Mouse (Mus musculus): ENCODE results near the gene Gm1604a. TPM values are rescaled to one million over a fixed set of nuclear protein-coding genes. Genes with fewer than 3 reads are reported as not detected.
"Not testable (repeated sequence)": the region's sequence is repeated elsewhere in the genome, so short reads cannot be mapped to it uniquely, and the experiment has no call there.

Gm1604a gene
- polyA plus RNA-seq, 1 experiment from 2014 or later = 0.41 TPM

GRCm38 (mm10) chr17:7075519-7075918, 50.2 kb downstream of the Gm1604a start:
- not testable (repeated sequence) for H3K27ac ChIP-seq (replicated peaks); H3K4me1 ChIP-seq; H3K9ac ChIP-seq (replicated peaks); H3K27me3 ChIP-seq (replicated peaks); H3K4me2 ChIP-seq; ATAC-seq (ENCODE audit: low FRiP score); H3K4me3 ChIP-seq (replicated peaks); H3K9me3 ChIP-seq (replicated peaks); H3K36me3 ChIP-seq
- WGBS = 87% methylated on average over 5 of the region's 6 CpGs

- H3K9ac ChIP-seq (replicated peaks) = not testable (repeated sequence)
- WGBS = 0% methylated on average over 1 of the region's 4 CpGs
Observed at GRCm38 (mm10) chr17:7079558-7079957, 54.2 kb downstream of the Gm1604a start.

GRCm38 (mm10) chr17:7084523-7084922, 59.2 kb downstream of the Gm1604a start:
- H3K27ac ChIP-seq (replicated peaks); H3K4me2 ChIP-seq; H3K36me3 ChIP-seq; H3K9me3 ChIP-seq (replicated peaks); H3K4me1 ChIP-seq; ATAC-seq (ENCODE audit: low FRiP score); H3K4me3 ChIP-seq (replicated peaks); H3K27me3 ChIP-seq (replicated peaks); H3K9ac ChIP-seq (replicated peaks): not testable (repeated sequence)
- WGBS = no CpG with 5 or more reads among the region's 5 CpGs

More at GRCm38 (mm10) chr17:7079558-7079957, 54.2 kb downstream of the Gm1604a start:
- H3K27ac ChIP-seq (replicated peaks); ATAC-seq (ENCODE audit: low FRiP score); H3K36me3 ChIP-seq; H3K9me3 ChIP-seq (replicated peaks); H3K4me2 ChIP-seq; H3K4me3 ChIP-seq (replicated peaks); H3K27me3 ChIP-seq (replicated peaks); H3K4me1 ChIP-seq: not testable (repeated sequence)

DNA sequence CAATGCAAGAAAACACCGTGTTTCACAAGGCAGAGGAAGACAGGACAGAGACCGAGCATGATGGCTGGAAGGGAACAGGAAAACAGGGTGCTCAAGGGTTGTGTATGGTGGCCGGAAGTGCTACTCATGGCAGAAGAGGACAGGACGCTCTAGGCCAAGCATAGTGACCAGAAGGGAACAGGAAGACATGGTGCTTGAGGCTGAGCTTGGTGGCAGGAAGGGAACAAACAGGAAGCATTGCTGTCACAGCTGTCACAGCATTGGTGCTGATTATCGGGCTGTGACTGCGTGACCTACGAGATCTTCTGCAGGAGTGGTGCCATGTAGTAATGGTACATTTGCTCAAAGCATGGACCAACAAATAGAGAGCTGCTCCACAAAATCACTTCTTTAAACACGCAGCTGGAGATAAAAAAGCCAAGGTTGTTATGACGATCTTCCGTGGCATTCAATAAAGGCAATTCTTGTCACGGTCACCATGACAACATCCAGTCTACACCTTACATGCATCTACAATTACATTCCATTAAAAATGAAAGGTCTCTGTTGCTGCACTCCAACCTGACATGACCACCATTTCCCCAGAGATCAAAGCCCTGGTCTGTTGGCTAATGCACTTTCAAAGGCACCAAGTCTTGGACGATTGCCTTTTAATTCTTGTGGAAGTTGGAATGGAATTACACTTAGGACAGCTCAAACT, 60.3 kb downstream of the Gm1604a start:
- ATAC-seq (ENCODE audit: low FRiP score); H3K9me3 ChIP-seq (replicated peaks); H3K4me1 ChIP-seq; H3K27ac ChIP-seq (replicated peaks); H3K4me3 ChIP-seq (replicated peaks); H3K4me2 ChIP-seq; H3K27me3 ChIP-seq (replicated peaks); H3K36me3 ChIP-seq; H3K9ac ChIP-seq (replicated peaks): not testable (repeated sequence)
- WGBS = no CpG with 5 or more reads among the region's 12 CpGs

GRCm38 (mm10) chr17:7086836-7087235, 61.5 kb downstream of the Gm1604a start:
- not testable (repeated sequence) for ATAC-seq (ENCODE audit: low FRiP score); H3K4me2 ChIP-seq; H3K4me1 ChIP-seq; H3K27me3 ChIP-seq (replicated peaks); H3K36me3 ChIP-seq; H3K9ac ChIP-seq (replicated peaks); H3K27ac ChIP-seq (replicated peaks); H3K4me3 ChIP-seq (replicated peaks); H3K9me3 ChIP-seq (replicated peaks)
- 79% methylated on average over 6 of the region's 8 CpGs for WGBS

DNA sequence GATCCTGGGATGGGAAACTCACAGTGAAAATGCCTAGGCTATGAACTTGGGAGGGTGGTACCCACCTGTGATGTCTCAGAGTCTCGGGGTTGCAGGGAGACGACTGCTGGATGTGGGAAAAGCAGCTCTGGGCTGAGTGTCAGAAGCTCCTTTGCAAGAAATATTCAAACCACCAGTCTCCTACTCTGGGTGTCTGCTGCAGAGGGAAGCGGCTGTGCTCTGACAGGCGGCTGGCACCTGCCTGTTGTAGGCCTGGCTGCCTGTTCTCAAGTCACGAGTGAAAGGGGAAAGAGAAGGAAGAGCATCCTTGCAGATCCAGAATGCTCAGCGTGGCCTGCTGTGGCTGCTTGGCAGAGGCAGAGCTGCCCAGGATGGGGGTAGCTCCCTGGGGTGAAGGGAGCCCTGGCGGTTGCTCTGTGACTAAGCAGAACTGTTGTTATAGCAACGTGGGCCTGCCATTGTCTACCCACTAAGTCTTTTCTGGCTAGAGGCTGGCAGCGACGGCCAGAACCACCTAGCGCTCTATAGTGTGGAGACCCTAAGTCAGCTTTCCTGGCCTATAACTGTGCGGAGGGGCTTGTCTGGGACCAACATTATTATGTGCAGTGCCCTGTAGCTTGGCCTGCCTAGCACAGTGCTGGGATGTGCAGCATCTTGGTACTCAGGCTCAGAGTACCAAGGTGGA, 72.6 kb downstream of the Gm1604a start:
- H3K9ac ChIP-seq (replicated peaks); H3K4me2 ChIP-seq; H3K9me3 ChIP-seq (replicated peaks); H3K27ac ChIP-seq (replicated peaks); H3K4me1 ChIP-seq; H3K36me3 ChIP-seq; H3K27me3 ChIP-seq (replicated peaks); H3K4me3 ChIP-seq (replicated peaks): not testable (repeated sequence)
- WGBS = no CpG with 5 or more reads among the region's 12 CpGs
- peak; percentile 83 for ATAC-seq (ENCODE audit: low FRiP score)

GRCm38 (mm10) chr17:7099096-7099495, 73.7 kb downstream of the Gm1604a start:
- H3K27me3 ChIP-seq (replicated peaks); H3K4me3 ChIP-seq (replicated peaks); H3K4me2 ChIP-seq; H3K27ac ChIP-seq (replicated peaks); H3K9me3 ChIP-seq (replicated peaks); H3K4me1 ChIP-seq; H3K9ac ChIP-seq (replicated peaks); H3K36me3 ChIP-seq; ATAC-seq (ENCODE audit: low FRiP score): not testable (repeated sequence)
- 69% methylated on average over 6 of the region's 10 CpGs for WGBS

- ATAC-seq (ENCODE audit: low FRiP score); H3K27ac ChIP-seq (replicated peaks); H3K4me1 ChIP-seq; H3K4me2 ChIP-seq; H3K9me3 ChIP-seq (replicated peaks); H3K27me3 ChIP-seq (replicated peaks); H3K4me3 ChIP-seq (replicated peaks); H3K36me3 ChIP-seq; H3K9ac ChIP-seq (replicated peaks): not testable (repeated sequence)
- no CpG with 5 or more reads among the region's 7 CpGs for WGBS
Observed at GRCm38 (mm10) chr17:7102945-7103344, 77.6 kb downstream of the Gm1604a start.

GRCm38 (mm10) chr17:7111658-7112057, 86.3 kb downstream of the Gm1604a start:
- H3K27ac ChIP-seq (replicated peaks); H3K9ac ChIP-seq (replicated peaks); H3K36me3 ChIP-seq; H3K27me3 ChIP-seq (replicated peaks); ATAC-seq (ENCODE audit: low FRiP score); H3K4me3 ChIP-seq (replicated peaks); H3K9me3 ChIP-seq (replicated peaks); H3K4me1 ChIP-seq; H3K4me2 ChIP-seq: not testable (repeated sequence)
- WGBS = 87% methylated on average over 4 of the region's 4 CpGs

DNA sequence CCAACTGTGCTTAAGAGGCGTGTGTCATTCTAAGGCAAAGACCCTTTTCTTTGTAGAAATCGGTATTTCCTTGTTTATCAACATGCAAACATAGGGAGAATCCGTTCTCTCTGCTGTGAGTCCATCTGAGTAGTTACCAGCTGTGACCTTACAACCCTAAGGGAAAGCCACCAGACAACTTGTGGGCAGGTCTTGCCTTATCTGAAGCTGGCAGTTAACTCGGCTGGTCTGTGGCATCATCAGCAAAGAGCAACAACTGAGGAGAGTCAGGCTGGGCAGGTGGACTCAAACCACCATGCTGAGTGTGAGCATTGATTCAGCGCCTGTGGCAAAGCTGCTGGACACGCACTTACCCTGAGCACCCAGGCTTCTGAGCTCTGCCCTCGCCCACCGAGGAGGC, 90.9 kb downstream of the Gm1604a start:
- H3K4me2 ChIP-seq; H3K9ac ChIP-seq (replicated peaks); H3K27ac ChIP-seq (replicated peaks); H3K27me3 ChIP-seq (replicated peaks); H3K4me1 ChIP-seq; ATAC-seq (ENCODE audit: low FRiP score); H3K36me3 ChIP-seq; H3K9me3 ChIP-seq (replicated peaks); H3K4me3 ChIP-seq (replicated peaks): not testable (repeated sequence)
- 83% methylated on average over 6 of the region's 8 CpGs for WGBS

DNA sequence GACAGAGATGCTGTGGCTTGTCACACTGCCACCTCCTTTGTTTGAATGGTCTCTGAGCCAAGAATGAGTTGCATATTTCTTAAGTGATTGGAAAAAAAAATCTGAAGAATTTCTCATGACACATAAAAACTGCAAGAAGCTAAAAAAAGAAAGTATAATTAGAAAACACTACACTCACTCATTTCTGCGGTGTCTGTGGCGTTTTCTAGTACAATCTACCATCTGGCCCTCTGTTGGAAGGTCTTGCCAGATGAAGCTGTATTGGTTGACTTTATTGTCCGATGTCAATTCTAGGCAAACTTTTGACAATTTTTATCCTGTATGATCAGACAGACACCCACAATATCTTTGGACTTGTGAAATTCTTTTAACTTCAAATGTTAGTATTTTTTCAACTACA, 95.5 kb downstream of the Gm1604a start:
- WGBS = 88% methylated on average over 3 of the region's 3 CpGs
- not testable (repeated sequence) for H3K4me2 ChIP-seq; H3K4me3 ChIP-seq (replicated peaks); H3K9ac ChIP-seq (replicated peaks); H3K36me3 ChIP-seq; H3K27ac ChIP-seq (replicated peaks); ATAC-seq (ENCODE audit: low FRiP score); H3K4me1 ChIP-seq; H3K9me3 ChIP-seq (replicated peaks); H3K27me3 ChIP-seq (replicated peaks)

DNA sequence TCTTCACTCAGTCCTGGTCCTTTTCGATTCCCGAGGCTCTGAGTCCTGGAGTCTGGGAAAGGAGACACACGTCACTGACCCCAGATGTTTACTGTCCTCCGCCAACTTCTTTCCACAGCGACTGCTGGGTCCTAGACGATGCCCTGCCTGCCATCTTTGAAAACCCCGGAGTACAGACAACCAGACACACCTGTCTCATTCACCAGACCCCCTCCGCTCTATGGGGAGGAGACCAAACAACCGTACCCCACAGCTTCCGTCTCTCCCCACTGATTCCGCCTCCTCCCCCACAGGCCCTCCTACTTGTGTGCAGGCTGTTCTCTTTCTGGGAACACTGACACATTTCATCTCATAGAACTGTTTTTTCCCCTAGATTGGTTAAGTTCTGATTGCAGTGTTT, 97.2 kb downstream of the Gm1604a start:
- 89% methylated on average over 11 of the region's 11 CpGs for WGBS
- ATAC-seq (ENCODE audit: low FRiP score) = not testable (repeated sequence)

More for the DNA sequence above, 97.2 kb downstream of the Gm1604a start:
- H3K9me3 ChIP-seq (replicated peaks); H3K4me2 ChIP-seq; H3K36me3 ChIP-seq; H3K4me1 ChIP-seq; H3K4me3 ChIP-seq (replicated peaks); H3K9ac ChIP-seq (replicated peaks); H3K27ac ChIP-seq (replicated peaks); H3K27me3 ChIP-seq (replicated peaks): not testable (repeated sequence)

Measured in neural tube, embryonic 15.5 days (tissue).